Mouse (Mus musculus) left cerebral cortex, adult 11 months (tissue): Measurements from ENCODE around the gene Slc45a2.
"Not testable (repeated sequence)": the region's sequence is repeated elsewhere in the genome, so short reads cannot be mapped to it uniquely, and the experiment has no call there.

Source experiments
- DNase-seq: peaks from one replicate; pipeline ENCODE4 v3.0.0; 2022; ENCODE audit warnings: low spot score

Gene Slc45a2

DNA sequence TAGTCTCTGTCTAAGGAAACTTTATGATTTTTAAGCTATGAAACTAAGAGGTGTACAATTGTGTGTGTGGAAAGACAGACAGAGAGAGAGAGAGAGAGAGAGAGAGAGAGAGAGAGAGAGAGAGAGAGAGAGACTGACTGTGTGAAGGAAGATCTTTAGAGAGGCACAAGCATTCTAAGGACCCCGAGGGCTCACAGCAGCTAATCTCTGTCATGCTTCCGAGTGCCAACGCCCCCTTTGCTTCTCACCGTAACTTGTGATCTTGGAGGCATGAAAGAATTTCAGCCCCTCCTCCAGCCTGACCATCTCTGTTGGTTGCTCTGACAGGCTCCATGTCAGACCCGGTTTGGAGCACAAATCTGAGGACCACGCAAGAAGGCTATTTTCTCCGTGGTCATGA lies at the start of gene Slc45a2:
TSS of gene Slc45a2 (plus strand) at position 301 of the 400 bp plus-strand sequence.
- no peak for DNase-seq

DNA sequence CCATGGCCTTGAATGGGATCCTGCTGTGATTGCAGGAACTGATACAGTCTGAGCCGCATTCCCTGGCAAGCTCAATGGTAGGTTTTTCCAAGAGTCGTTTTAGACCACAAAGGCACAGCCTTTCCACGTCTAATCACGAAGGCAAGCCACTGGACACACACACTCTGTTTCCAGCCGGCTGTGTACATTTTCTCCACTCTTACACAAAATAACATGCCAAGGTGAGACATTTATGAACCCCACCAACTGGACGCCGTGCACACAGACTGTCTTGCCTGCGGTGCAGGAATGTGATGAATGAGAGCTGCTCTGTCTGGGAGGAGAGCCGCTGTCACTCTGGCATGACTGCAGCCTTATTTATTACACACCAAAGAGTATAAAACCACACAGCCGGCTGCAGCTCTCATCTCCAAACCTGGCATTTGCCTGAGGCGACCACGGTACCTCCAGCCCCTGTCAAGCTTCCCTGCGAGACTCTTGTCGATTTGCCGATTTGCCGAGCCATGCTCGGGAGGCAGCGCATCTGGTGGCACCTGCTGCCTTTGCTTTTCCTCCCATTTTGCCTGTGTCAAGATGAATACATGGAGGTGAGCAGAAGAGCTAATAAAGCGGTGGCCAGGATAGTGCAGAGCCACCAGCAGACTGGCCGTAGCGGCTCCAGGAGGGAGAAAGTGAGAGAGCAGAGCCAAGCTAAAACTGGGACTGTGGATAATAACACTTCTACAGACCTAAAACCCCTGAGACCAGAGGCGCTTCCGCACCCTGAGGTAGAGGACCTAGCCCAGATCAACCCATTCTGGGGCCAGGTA lies 48.4 kb upstream of the Slc45a2 start, which contains the start of gene C1qtnf3:
TSS of gene C1qtnf3 (plus strand) at position 382 of the 809 bp plus-strand sequence.
- DNase-seq, result no peak

DNA sequence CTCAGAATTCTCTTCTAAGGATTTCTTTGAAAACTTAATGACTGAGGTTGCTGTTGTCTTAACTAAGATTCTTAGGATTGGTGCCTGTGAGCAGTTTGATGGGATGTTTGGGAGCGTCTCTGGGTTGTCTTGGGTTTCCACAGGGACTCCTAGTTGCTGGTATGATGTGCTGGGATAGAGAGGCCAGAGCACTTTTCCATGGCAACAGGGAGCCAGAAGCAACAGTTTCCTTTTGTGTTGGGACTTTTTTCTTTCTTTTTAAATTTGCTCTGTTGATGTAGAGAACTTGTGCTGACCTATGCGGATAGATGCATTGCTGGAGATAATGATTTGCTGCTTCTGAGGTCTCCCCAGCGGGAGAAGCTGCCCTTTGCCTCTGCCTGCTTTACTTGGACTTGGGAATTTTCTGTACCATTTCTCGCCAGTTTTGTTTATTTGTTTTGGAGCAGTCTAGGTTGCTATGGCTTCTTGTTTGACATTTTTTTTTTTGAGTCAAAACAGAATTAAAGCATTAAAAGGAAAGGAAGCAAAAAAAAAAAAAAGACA lies 47.7 kb upstream of the Slc45a2 start:
- no peak for DNase-seq

DNA sequence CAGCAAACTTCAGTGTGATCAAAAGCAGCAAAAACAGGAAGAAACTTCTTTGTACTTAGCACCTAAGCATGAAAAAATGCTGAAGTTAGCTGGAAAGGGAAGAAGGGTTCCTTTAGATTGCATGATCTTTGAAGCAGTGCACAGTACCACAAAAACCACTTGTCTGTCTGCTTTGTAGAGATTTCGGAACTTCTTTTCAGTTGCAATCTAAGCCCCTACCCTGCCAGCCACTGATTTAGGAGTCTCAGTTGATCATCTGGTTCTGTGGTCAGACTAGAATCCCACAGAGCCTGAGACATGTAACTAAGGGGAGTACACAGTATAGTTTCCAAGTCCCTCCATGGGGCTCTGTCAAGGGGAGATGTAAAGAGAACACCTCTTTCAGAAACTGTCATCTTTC lies 47.1 kb upstream of the Slc45a2 start:
- DNase-seq, result no peak

DNA sequence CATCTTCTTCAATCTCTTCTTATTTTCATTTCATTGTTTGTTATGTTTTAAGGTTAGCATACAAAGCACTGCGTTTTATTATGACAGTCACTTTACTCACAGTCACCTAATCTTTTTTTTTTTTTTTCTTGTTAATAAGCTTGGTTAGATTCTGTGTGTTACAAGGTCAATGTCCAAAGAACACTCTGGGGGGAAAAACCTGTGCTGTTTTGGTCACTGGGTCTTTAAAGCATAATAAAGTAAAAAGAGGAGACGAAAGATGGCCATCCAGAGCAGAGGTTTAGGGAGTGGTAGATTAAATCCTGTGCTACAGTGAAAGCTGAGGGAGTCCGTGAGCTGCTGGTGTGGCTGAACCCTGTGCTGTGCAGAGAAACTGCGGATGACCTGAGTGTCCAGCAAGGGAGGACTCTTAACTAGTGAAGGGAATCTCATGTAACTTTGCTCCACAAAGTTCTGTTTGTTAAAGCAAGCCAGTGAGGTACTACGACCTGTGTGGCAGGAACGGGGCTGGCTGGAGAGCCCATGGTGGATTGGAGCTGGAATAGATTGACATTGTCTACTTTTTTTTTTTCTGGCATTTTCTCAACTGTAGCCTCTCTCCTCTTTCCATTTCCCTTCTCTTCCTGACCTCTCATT lies 46.0 kb upstream of the Slc45a2 start:
- DNase-seq, result no peak

DNA sequence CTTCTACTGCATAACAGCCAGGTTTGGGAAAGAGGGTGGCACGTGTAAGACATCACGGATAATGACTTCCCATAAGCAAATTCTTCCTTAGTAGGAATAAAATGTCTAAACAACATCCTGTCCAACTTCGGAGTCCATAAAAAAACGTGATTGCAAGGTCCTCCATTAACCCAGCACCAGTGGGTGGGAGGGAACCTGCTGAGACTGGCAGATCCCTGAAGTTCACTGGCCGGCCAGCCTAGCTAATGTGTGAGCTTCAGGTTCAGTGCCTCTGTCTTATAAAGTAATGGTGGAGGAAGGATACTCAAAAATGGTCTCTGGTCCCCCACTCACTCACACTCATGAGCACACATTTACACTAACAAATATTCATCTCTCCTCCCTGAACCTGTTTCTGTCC lies 45.4 kb upstream of the Slc45a2 start:
- no peak for DNase-seq

DNA sequence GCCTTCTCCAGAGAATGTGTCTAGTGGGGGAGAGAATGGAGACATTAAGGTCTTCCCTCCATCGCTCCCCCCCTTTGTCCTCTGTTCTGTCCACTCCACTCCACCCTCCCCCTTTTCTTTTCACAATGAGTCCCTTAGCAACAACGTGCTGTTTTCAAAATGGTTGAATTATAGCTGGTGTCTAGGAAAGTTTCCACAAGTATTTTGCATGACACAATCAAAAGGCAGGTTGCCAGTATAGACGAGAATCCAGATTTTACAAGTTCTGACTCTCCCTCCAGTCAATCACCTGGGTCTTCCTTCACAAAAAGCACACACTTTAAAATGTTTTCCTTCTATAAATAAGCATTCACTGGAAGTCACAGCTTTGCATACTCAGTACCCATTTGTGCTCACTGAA lies 43.8 kb upstream of the Slc45a2 start:
- no peak for DNase-seq

DNA sequence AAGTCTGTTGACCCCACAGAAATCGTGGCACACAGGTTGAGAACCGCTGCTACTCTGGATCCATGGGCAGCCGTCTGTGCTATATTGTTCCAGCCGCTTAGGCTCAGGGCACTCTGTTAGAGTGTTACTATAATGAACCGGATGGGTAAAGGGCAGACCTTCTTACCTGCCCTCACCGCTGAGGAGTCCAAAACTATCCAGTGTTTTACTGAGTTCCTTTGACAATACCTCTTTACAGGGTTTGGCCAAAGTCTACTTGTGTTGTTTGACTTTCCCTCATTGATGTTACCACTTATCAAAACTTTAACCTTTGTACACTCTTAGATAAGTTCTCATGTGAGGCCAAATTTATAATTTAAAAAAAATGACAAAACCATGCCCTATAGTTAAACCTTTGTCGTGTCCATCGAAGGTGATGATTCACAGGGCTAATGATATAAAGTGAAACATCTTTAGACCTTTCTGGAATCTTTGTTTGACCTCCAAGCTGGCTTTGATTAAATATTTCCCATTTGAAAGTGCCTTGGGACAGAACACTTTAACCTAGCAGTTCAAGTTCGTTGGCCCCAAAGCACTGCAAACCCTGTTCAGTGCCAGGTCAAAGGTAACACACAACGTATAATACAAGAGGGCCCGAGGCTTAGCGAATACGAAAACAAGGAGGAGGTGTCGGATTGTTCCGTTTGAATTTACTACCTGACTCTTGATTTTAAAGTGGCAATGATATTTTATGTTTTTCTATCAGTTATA lies 41.1 kb upstream of the Slc45a2 start:
- no peak for DNase-seq

DNA sequence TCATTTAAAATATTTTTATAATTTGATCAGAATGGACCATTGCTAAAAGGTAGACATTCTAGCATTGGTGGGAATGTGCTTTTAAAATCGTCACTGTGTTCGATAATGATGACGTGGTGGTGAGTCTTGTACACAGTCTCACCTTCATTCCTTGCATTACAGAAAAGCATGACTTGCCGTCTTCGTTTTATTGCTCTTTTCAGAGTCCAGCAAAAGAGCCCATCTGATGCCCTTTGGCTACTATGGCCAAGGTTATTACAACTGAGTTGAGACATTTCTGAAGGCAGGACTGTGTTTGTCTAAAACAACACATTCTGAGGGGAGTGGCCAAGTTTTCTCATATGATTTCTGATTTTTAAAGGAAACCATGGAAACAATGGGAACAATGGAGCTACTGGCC lies 40.3 kb upstream of the Slc45a2 start:
- DNase-seq, result no peak

DNA sequence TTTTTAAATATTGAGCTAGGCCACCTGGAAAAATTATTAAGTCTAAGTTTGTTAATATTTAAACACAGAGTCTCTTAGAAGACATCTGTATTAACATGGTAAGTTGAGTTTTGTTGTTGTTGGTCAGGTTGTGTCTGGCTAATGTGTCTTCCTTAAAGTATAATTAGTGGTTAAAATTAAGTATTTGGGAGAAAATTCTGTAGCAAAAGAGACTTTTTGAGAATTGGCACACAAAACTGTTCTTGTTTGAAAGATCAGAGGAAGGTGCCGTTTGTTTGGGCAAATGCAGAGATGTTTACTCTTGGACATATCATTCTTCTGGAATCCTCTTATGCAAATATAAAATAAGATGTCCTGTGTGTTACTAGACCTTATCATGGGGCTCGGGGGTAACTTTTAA lies 37.9 kb upstream of the Slc45a2 start:
- DNase-seq, result no peak

DNA sequence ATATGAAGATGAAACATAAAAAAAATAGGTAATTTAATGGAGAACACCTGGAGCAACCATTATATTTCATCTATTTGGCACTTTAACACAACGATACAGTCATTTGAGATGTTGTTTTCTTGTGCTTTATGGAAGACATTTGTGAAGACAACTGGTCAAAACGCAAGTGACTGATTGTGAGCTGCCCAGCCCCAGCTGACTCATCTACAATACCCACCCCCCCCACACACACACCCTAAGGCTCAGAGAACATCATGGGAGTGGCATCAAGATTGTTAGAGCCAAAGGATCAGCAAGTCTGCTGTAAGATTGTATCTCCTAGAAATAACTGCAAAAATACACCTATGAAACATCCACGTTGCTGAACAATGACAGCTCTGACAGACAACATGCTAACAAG lies 31.1 kb upstream of the Slc45a2 start:
- no peak for DNase-seq

DNA sequence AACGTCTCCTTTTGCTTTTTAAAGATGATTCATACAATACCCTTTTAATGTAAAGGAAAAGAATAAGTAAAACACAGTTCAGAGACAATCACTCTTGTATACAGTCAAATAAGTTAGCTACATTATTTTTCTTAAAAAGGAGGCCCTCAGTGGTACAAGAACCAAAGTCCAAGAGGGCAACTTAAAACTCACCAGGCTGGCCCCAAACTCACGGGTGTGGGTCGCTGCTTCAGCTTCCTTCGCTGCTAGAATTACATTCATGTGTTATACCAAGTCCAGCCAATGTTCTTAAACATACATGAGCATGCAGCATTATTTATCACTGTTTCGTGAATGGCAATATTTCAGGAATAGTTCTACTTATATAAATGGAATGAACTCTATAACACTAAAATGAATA lies 29.7 kb upstream of the Slc45a2 start:
- no peak for DNase-seq

DNA sequence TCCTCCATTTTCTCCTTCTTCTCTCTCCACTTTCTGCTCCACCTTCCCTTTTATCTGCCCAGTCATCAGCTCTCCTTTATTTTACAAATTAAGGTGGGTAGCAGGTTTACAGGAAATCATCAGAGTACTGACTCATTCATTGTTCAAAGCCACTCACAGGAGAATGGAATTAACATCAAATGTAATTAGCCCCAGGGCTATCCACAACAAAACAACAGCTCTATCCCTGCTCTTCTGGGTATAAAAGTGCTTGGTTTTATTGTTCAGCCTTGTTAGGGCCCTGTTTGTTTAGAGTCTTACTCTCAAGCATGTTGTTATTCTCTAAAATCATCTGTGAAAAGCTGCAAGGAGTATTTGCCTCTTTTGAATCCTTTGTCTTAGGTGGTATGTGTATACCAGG lies 23.4 kb upstream of the Slc45a2 start:
- no peak for DNase-seq

DNA sequence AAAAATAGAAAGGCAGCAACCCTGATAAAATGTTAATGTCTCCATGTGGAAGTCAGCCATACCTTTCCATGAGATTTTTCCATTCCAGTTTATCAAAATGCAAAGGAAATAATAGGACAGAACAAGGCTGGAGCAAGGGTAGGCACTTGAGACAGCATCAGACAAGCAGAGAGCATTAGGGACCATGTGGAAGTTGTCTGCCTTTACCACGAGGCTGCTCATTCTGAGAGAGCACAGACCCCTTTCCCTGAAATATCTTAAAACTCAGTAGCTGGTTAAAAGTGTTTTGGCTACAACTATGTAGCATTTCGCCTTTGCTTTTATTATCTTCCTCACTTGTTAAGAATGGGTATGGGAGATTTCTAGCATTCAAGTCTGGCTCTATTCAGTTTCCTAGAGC lies 19.8 kb upstream of the Slc45a2 start:
- DNase-seq, result no peak

DNA sequence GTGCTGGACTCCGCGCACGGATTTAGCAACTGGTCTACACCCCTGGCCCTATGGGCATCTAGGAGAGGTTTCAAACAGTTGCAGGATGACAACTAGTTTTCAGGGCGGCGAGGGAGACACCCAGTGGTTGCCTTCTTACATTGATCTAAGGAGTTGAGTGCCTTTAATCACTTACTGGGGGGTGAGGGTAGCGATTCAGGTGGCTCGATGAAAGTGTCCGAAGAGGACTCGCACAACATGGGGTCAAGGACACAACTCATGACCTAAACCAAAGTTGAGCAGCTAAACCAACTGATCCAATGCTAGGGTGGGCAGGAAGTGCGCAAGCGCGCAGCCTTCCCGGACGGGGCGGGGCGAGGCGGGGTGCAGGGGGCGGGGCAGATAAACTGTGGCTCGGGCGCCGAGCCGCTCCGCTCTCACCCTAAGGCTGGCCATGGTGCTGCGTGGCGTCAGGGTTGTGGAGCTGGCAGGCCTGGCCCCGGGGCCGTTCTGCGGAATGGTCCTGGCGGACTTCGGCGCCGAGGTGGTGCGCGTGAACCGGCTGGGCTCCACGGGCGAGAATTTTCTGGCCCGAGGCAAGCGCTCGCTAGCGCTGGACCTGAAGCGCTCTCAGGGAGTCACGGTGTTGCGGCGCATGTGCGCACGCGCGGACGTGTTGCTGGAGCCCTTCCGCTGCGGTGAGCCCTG lies 19.0 kb upstream of the Slc45a2 start, which contains the start of gene Amacr:
TSS of gene Amacr (plus strand) at position 380 of the 687 bp plus-strand sequence.
- DNase-seq, result peak; percentile 87

DNA sequence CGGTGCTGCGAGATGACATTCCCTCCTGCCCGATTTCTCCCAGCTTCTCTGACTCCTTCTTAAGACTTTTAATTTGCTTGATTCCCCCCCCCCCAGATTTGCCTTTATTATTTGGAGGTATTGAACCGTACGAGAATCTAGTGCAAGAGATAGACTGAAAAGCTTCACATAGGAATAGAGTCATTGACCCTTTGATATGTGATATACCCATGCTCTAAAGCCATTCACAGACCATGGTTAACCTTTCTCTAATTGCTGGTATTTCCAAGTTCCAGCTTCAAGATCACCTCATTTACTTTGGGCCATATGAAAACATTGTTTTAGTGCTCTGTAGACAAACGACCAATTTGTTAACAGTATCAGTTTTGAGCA lies 18.5 kb upstream of the Slc45a2 start:
- no peak for DNase-seq

DNA sequence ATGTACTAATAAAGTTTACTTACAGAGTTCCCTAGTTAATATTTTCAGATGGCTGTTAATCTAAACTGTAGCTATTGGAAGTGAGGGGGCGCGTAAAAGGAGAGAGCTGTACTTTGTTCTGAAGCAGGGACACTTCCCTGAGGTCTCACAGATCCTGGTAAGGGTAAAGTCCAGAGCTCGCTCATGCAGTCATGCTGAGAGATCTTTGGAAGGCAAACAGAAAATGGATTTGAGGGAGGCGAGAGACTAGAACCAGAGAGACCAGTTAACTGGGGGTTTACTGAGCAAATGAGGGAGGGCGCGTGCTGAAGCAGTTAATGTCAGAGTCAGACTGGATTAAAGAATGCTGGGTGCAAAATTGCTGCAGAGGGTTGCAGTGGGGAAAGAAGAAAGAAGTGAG lies 14.8 kb upstream of the Slc45a2 start:
- DNase-seq, result no peak

DNA sequence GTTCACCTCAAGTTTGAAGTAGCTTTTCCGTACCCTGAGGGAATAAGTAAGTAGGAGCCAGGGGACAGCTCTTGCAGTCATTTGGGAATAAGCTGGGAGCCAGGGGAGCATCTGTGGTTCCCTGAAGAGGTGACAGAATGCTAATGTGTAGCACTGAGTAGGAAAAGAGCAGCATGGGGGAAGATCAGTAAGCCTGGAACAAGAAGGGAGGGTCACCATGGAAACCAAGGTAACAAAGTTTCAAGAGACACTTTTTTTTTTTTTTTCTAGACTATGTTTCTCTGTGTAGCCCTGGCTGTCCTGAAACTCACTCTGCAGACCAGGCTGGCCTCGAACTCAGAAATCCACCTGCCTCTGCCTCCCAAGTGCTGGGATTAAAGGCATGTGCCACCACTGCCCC lies 14.0 kb upstream of the Slc45a2 start:
- DNase-seq, result not testable (repeated sequence)

DNA sequence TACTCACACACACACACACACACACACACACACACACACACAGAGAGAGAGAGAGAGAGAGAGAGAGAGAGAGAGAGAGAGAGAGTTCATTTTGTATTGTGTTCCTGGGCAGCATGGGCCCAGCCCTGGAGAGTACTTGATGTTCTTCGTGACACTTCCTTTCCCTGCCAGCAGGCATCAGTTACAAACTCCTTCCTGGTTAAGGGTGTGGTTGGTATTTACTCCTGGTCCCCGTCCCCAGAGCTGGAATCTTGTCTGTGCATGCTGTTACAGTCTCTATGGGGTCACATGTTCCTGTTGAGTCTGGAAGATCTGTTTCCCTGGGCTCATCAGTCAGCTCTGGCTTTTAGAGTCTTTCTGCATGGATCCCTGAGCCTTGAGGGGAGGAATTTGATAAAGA lies 10.1 kb upstream of the Slc45a2 start:
- no peak for DNase-seq

DNA sequence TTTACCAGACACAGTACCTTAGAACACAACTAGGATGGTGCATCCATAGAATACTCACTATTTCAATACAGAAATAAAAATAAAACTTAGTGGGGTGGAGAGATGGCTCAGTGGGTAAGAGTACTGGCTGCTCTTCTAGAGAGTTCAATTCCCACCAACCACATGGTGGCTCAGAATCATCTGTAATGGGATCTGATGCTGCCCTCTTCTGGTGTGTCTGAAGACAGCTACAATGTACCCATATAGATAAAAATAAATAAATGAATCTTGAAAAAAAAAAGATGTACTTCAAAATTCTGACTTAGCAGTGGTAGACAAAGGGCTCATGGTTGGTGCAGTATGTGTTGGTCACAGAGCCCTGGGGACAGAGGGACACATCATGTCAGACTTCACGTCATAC lies 9.0 kb upstream of the Slc45a2 start:
- no peak for DNase-seq

DNA sequence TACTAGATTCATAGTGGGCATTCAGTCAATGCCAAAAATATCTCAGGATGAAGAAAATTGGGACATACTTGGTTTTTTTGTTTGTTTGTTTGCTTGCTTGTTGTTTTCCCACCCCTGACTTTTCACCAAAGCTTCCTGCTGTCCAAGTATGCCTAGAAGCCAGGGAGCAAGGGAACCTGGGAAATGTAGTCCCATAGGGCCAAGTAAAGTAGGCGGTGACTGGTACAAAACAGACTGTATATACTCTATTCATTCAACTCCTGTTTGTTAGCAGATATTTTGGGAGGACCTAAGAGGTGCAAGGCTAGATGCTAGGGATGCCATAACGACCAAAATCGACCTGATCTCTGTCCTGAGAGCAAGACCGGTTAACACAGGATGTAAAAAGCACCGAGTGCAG lies 689 bp upstream of the Slc45a2 start:
- no peak for DNase-seq

DNA sequence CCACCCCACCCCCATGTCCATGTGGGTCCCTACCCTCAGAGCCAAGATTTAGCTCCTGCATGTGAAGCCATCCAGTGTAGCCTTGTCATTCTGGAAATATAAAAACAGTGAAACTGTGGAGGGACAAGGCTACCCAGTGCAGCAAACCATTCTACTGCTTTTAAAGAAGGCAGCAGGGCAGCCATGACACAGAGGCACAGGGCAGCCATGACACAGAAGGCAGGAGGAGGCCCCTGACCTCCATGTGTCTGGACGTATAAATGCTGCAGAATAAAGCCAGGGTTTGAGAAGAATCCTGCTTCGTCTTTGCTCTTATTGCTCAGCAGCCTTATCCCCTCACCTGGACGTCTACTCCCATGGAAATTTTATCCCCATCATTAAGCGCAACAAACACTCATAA lies 3.3 kb downstream of the Slc45a2 start:
- DNase-seq, result no peak
